Mouse (Mus musculus) embryonic fibroblast, embryonic 13.5 days (primary cell): ENCODE measurements around the gene Gm12169.

ENCODE experiments used
- CTCF ChIP-seq: IDR thresholded peaks from 2 replicates; pipeline ENCODE4 v1.5.1; 2011; ENCODE audit warnings: mild to moderate bottlenecking, control low read depth, low read length, moderate library complexity, borderline replicate concordance; ENCODE audit not compliant: insufficient read depth
- POLR2A ChIP-seq: IDR thresholded peaks from 2 replicates; pipeline ENCODE4 v1.6.1; 2011; ENCODE audit warnings: low read depth, mild to moderate bottlenecking, control low read depth, low read length, moderate library complexity

GRCm38 (mm10) chr11:46561096-46561495 lies 37.1 kb downstream of the Gm12169 start:
- TF ChIP-seq CTCF (no peak), POLR2A (no peak)
